Mouse (Mus musculus): ENCODE data around the gene Parl. TPM values are rescaled to one million over a fixed set of nuclear protein-coding genes. Genes with fewer than 3 reads are reported as not detected.

Gene Parl
- polyA plus RNA-seq (2012; rRNA removed), result 23.8 and 33.1 TPM in 2 replicates

DNA sequence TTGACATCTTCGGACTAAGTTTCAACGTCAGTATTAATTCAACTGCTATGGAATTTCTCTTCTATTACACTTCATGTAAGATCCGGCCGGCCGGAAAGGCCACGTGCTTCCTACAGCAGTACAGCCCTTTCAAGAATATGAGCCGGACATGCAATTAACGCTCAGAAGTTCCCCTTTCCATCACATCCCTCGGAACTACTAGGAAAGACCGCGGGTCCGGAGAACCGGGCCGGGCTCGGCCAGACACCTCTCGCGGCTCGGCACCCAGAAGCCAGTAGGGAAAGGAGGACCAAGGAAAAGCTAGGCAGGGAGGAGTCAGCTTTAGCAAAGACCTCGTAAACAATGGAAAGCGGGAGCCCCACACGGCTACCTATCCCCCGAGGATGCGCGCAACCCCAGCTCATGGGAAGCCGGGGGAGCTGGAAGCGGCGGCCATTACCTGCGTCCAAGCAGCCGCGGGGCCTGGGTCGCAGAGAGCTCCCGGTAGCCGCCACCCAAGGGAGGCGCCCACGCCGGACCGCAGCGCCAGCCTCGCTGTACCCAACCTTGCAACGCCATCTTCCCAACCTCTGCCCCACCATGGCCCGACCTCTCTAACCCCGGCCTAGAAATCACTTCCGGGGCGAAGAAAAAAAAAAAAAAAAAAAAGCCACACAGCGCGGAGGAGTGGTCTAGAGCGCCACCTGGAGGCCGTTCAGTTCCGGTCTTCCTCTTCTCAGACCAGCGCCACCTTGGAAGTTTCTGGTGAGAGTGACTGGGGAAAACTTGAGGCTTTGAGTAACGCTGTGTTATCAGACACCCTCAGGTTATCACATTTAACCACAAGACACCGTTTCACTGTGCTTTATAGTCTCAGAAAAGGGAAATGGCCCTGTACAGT, at the start of gene Parl:
Gene Parl, minus strand, starts transcription at position 618 of the 880 bp plus-strand sequence.
- peak within 1 kb of the TSS; percentile 68 for H3K27ac ChIP-seq (ENCODE audit: insufficient read depth, low read length)
- no peaks in the 10 kb centered on the region for H3K27me3 ChIP-seq (ENCODE audit: control insufficient read depth, insufficient read depth, low read length)
- peaks cover 8% of the 10 kb centered on the region; the same call in 1 of the 2 replicates for H3K4me1 ChIP-seq (ENCODE audit: control insufficient read depth, insufficient read depth, insufficient read length)
- TF ChIP-seq POLR2A (IDR thresholded peaks at IDR 0.05; ENCODE audit: low read depth, low read length) (peak; percentile 22; the same call in 1 of the 2 replicates), CTCF (IDR thresholded peaks at IDR 0.05; ENCODE audit: extremely low read depth, insufficient read depth, insufficient read length, insufficient replicate concordance) (peak; percentile 91)
- under 1% methylated on average over 52 of the region's 52 CpGs for WGBS
- H3K4me3 ChIP-seq (ENCODE audit: extremely low read depth, insufficient read depth, insufficient read length), result peak within 1 kb of the TSS; percentile 95
- DNase-seq (ENCODE audit: low read depth in 1 of 2, low spot score in 2 of 2), result peak; percentile 70 to 88
- peaks cover 4% of the 10 kb centered on the region; the same call in 1 of the 2 replicates for H3K36me3 ChIP-seq (ENCODE audit: control insufficient read depth, insufficient read depth, low read length)

DNA sequence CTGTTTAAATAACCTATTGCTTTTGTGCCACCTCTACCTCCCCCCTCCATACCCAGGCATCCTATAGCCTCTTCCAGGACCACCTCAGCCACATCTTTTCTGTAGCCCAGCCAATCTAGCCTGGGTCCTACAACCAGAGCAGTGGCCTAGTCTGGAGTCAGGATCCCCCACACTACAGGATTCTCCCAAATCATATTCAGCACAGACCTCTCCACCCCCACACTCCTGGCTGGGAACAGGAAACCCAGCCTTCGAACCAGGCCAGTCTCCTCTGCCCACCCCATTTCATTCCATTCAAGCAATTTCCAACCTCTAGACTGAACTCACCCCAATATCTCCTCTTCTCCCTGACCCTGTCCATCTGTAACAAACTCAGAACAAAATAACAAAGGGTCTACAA, 43.3 kb upstream of the Parl start:
- no peak for DNase-seq (ENCODE audit: low read depth in 1 of 2, low spot score in 2 of 2)
- Histone ChIP-seq H3K4me1 (ENCODE audit: control insufficient read depth, insufficient read depth, insufficient read length) (no peaks in the 10 kb centered on the region), H3K36me3 (ENCODE audit: control insufficient read depth, insufficient read depth, low read length) (no peaks in the 10 kb centered on the region; the same call in 1 of the 2 replicates), H3K27ac (ENCODE audit: insufficient read depth, low read length) (no peak overlapping the region), H3K27me3 (ENCODE audit: control insufficient read depth, insufficient read depth, low read length) (no peaks in the 10 kb centered on the region), H3K4me3 (ENCODE audit: extremely low read depth, insufficient read depth, insufficient read length) (no peak overlapping the region)
- 86% methylated on average over 1 of the region's 1 CpGs for WGBS
- TF ChIP-seq POLR2A (IDR thresholded peaks at IDR 0.05; ENCODE audit: low read depth, low read length) (no peak), CTCF (IDR thresholded peaks at IDR 0.05; ENCODE audit: extremely low read depth, insufficient read depth, insufficient read length, insufficient replicate concordance) (no peak)

DNA sequence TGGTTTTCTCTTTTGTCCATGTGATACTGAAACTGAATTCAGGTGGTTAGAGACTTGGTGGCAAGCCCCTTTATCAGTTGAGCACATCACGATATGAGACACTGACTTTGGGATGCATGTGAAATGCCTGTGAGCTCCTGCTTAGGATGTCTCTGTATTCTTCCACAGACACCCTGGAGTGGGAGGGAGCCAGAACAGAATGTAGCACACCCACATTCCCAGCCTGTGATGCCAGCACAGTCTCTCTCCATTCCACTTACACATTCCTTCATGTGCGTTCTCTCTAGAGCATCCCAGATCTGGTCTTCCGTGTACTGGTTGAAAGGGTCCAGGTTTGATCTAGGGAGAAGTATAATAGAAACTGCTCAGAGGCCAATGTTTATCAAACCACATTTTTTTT, 36.4 kb upstream of the Parl start:
- Histone ChIP-seq H3K4me1 (ENCODE audit: control insufficient read depth, insufficient read depth, insufficient read length) (no peaks in the 10 kb centered on the region), H3K4me3 (ENCODE audit: extremely low read depth, insufficient read depth, insufficient read length) (no peak overlapping the region), H3K27me3 (ENCODE audit: control insufficient read depth, insufficient read depth, low read length) (no peaks in the 10 kb centered on the region), H3K36me3 (ENCODE audit: control insufficient read depth, insufficient read depth, low read length) (peaks cover 3% of the 10 kb centered on the region), H3K27ac (ENCODE audit: insufficient read depth, low read length) (no peak overlapping the region)
- no peak for DNase-seq (ENCODE audit: low read depth in 1 of 2, low spot score in 2 of 2)
- TF ChIP-seq POLR2A (IDR thresholded peaks at IDR 0.05; ENCODE audit: low read depth, low read length) (no peak), CTCF (IDR thresholded peaks at IDR 0.05; ENCODE audit: extremely low read depth, insufficient read depth, insufficient read length, insufficient replicate concordance) (no peak)
- 90% methylated on average over 3 of the region's 3 CpGs for WGBS

DNA sequence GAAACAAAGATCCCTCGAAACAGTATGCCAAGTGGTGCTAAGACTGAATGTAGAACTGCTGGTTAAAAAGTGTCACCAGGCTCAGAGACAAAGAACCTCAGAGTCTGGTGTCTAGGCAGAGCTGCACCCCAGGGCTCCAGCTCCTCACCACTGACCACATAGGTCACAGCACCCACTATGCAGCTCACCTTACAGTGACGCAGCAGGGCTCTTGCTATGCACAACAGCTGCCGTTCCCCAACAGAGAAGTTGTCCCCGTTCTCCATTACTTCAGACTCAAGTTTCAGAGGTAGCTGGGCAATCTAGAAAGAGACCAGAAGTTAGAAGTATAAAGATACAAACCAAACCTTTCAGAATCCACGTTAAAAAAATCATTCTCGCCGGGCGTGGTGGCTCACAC, 32.7 kb upstream of the Parl start:
- H3K4me3 ChIP-seq (ENCODE audit: extremely low read depth, insufficient read depth, insufficient read length), result no peak overlapping the region
- H3K27ac ChIP-seq (ENCODE audit: insufficient read depth, low read length), result no peak overlapping the region
- H3K36me3 ChIP-seq (ENCODE audit: control insufficient read depth, insufficient read depth, low read length), result peaks cover 4% of the 10 kb centered on the region
- H3K4me1 ChIP-seq (ENCODE audit: control insufficient read depth, insufficient read depth, insufficient read length), result no peaks in the 10 kb centered on the region
- no peak for DNase-seq (ENCODE audit: low read depth in 1 of 2, low spot score in 2 of 2)
- TF ChIP-seq POLR2A (IDR thresholded peaks at IDR 0.05; ENCODE audit: low read depth, low read length), result no peak
- no peak for TF ChIP-seq CTCF (IDR thresholded peaks at IDR 0.05; ENCODE audit: extremely low read depth, insufficient read depth, insufficient read length, insufficient replicate concordance)
- 96% methylated on average over 8 of the region's 8 CpGs for WGBS
- no peaks in the 10 kb centered on the region for H3K27me3 ChIP-seq (ENCODE audit: control insufficient read depth, insufficient read depth, low read length)

DNA sequence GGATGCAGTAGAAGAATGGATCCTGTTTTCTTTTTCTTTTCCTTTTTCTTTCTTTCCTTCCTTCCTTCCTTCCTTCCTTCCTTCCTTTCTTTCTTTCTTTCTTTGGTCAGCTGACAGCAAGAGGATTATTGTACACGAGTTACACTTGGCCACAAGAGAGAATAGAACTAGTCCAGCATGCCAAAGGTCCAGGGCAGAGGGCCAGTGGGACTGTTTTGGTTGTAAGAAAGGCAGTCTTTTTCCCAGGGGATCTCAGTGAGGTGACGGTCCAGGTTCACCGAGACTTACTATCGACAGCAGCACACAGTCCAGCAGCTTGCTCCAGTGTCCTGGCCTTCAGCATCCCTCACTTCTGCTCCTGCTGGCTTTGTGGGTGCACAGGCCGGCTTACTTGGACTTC, 26.1 kb upstream of the Parl start:
- TF ChIP-seq CTCF (IDR thresholded peaks at IDR 0.05; ENCODE audit: extremely low read depth, insufficient read depth, insufficient read length, insufficient replicate concordance) (no peak), POLR2A (IDR thresholded peaks at IDR 0.05; ENCODE audit: low read depth, low read length) (no peak)
- H3K4me3 ChIP-seq (ENCODE audit: extremely low read depth, insufficient read depth, insufficient read length), result no peak overlapping the region
- 0 out of 2 replicates have a peak, but pooled peaks cover 1% of the 10 kb centered on the region for H3K36me3 ChIP-seq (ENCODE audit: control insufficient read depth, insufficient read depth, low read length)
- H3K27me3 ChIP-seq (ENCODE audit: control insufficient read depth, insufficient read depth, low read length), result no peaks in the 10 kb centered on the region
- H3K4me1 ChIP-seq (ENCODE audit: control insufficient read depth, insufficient read depth, insufficient read length), result 0 out of 2 replicates have a peak, but pooled peaks cover 2% of the 10 kb centered on the region
- DNase-seq (ENCODE audit: low read depth in 1 of 2, low spot score in 2 of 2), result no peak
- H3K27ac ChIP-seq (ENCODE audit: insufficient read depth, low read length), result no peak overlapping the region
- WGBS, result 87% methylated on average over 5 of the region's 5 CpGs

DNA sequence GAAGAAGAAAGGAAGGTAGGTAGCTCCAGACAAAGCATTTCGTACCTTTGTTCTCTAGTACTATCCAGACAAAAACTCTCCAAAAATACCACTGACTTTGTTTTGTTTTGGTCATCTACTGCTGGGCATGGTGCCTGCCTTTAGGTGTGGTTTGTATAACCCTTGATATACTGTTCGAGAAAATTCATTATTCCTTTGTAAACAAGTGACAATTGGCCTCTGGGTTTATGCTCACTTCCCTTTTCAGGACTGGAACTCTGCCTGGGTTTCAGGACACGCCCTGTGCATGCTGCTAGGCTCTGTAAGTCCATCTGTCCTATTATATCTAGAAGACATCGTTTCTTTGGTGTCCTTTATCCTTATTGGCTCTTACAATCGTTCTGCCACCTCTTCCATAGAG, 23.1 kb upstream of the Parl start, which contains the start of gene Cyp2ab1:
Gene Cyp2ab1, minus strand, starts transcription at position 119 of the 400 bp plus-strand sequence.
- Histone ChIP-seq H3K27me3 (ENCODE audit: control insufficient read depth, insufficient read depth, low read length) (no peaks in the 10 kb centered on the region), H3K27ac (ENCODE audit: insufficient read depth, low read length) (0 out of 2 replicates have a peak within 1 kb of the TSS, but pooled peaks have one; percentile 10), H3K4me1 (ENCODE audit: control insufficient read depth, insufficient read depth, insufficient read length) (0 out of 2 replicates have a peak, but pooled peaks cover 2% of the 10 kb centered on the region), H3K4me3 (ENCODE audit: extremely low read depth, insufficient read depth, insufficient read length) (no peak within 1 kb of the TSS), H3K36me3 (ENCODE audit: control insufficient read depth, insufficient read depth, low read length) (no peaks in the 10 kb centered on the region)
- TF ChIP-seq CTCF (IDR thresholded peaks at IDR 0.05; ENCODE audit: extremely low read depth, insufficient read depth, insufficient read length, insufficient replicate concordance) (no peak), POLR2A (IDR thresholded peaks at IDR 0.05; ENCODE audit: low read depth, low read length) (no peak)
- WGBS, result 48% methylated on average over 5 of the region's 5 CpGs
- DNase-seq (ENCODE audit: low read depth in 1 of 2, low spot score in 2 of 2), result no peak
